Mouse (Mus musculus) embryo, embryonic 10 days (tissue): ENCODE measurements at regions not wholly inside any gene's neighbourhood (a gene's known extent, or its start where the extent isn't known, plus 50 kb on each side); places are given as distances from the start of the nearest gene placed in this dataset.
"Not testable (repeated sequence)": the region's sequence is repeated elsewhere in the genome, so short reads cannot be mapped to it uniquely, and the experiment has no call there.

ENCODE experiments used
- DNase-seq: peaks from one replicate; pipeline ENCODE4 v3.0.0-alpha.2; 2015; ENCODE audit warnings: low spot score

DNA sequence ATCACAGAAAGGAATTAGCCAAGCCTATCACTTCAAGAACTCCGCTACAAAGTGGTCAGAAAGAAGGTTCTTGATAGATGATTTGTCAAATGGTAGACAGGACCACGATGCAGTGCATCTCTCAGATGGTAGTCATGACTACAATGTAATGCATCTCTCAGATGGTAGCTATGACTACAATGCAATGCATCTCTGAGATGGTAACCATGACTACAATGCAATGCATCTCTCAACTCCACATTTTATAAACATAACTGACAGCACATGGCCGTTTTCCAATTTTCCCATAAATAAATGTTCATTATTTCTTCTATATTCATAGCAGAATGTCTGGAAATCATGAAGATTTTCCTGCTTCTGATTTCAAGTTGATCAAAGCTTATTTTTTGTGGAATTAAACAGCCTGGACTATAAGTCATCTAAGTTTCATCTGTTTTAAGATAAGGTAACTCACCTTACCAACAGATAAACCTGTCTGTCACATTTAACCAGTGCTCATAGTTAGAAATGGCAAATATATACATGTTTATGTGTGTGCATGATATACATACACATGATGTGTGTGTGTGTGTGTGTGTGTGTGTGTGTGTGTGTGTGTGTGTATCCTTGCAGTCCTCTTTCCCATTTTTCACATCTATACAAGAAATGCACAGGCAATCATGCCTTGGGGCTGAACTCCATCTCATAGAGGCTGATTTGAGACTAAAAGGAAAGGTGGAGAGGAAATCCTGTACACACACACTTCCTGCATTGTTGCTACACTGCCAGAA, 122.4 kb downstream of the Phf3 start:
- DNase-seq = no peak

DNA sequence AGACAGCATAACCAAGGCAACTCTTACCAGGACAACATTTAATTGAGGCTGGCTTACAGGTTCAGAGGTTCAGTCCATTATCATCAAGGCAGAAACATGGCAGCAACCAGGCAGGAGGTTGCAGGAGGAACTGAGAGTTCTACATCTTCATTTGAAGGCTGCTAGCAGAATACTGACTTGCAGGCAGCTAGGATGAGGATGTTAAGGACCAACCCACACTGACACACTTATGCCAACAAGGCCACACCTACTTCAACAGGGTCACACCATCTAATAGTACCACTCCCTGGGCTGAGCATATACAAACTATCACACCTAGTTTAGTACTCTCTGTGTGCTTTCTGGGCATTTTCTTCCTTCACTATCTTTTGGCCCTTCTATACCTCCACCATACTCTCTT, 131.8 kb downstream of the Phf3 start:
- no peak for DNase-seq

DNA sequence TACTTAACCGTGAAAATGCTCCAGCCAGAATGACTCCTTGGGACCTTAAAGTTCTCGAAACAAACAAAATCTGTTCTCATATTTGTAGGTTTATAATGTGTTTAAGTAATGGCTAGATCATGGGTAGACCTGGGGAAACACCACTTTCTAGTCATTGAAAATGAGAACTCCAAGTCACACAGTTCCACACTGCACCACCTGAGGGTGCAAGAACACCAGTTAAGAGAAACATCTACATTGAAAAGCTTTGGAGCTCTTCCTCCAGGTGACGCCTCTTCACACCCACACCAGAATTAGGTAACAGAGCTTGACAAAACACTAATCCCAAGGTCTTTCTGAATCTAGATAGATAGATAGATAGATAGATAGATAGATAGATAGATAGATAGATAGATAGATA, 132.9 kb downstream of the Phf3 start:
- no peak for DNase-seq

DNA sequence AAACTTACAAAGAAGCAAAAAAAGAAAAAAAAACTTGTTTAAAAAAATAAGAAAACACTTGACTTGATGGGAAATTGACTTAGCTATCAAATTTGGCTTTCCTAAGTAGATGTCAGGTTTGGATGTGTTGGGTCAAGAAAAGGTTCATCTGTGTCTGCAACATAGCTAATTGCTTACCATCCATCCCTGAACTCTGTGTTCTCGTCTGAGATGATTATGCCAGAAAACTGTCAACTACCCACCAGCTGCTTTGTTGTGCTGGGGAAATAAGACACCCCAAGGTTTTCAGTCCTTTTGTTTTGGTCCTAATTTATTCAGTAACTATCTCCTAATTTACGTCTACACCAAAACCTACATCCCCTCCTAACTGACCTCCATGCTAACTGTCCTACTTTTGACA, 152.2 kb downstream of the Phf3 start:
- no peak for DNase-seq

DNA sequence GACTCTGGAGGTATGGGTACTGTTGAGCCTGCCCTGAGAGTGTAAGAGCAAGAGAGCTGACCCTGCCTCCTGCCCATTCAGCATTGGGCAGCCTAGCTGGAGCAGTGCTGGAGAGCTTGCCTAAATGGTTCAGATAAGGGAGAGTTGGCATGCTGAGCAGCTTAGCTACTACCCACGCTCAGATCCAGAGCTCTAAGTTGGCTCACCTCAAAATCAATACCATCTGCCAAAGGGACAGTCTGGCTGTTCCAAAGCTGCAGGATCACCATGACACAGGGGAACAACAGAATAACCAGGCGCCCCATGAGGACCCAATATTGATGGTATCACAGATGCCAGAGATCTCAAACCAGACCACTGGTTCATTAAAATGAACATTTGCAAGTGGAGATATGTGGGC, 152.9 kb downstream of the Phf3 start:
- no peak for DNase-seq

DNA sequence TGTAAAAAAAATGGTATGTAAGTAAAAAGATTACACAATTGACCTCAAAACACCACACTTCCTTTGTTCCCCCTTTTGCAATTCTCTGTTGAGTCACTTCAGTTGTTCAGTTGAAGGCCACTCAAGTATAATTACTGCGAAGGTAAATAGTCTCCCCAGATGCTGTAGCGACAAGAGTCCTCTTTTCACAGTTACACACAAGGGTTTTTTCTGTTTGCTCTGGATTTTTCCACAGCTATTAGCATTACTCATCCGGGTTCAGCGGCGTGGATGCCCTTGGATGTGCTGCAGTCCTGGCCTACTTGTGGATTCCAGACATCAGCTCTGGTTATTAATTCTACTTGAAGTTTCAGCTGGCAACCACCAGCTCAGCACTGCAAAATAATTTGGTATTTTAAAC, 155.1 kb downstream of the Phf3 start:
- no peak for DNase-seq

DNA sequence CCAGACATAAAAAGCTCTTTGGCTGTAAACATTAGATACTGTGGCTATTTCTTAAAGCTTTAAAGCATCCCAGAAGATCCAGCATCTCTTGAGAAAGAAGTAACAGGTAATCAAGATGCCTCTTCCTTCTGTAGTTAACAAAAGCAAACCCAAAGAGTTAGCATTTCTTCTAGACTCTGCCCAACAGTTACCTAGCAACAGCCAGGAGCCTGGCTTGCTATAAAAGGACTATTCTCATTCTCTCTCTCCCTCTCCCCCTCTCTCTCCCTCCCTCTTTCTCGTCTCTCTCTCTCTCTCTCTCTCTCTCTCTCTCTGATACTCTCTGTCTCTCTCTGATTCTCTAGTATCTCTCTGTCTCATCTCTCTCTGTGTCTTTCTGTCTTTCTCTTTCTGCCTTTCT, 157.4 kb downstream of the Phf3 start:
- no peak for DNase-seq

DNA sequence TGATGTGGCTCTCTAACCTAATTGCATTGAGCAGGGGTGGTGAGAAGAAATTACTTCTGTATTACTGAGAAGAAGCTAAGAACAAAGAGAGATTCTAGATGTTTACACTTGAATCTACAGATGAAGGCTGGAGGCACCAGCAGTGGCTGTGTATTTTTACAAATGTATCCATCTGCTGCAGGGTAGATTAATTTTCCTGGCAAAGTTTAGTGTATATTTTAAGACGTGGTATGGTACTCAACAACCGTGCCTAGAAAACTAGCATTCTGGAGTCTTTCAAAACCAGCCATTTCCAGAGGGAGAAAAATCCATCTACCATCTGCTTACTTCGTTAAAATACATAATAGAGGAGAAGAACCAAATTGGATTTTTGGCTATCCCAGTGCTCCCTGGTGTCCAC, 172.6 kb downstream of the Phf3 start:
- DNase-seq = no peak

DNA sequence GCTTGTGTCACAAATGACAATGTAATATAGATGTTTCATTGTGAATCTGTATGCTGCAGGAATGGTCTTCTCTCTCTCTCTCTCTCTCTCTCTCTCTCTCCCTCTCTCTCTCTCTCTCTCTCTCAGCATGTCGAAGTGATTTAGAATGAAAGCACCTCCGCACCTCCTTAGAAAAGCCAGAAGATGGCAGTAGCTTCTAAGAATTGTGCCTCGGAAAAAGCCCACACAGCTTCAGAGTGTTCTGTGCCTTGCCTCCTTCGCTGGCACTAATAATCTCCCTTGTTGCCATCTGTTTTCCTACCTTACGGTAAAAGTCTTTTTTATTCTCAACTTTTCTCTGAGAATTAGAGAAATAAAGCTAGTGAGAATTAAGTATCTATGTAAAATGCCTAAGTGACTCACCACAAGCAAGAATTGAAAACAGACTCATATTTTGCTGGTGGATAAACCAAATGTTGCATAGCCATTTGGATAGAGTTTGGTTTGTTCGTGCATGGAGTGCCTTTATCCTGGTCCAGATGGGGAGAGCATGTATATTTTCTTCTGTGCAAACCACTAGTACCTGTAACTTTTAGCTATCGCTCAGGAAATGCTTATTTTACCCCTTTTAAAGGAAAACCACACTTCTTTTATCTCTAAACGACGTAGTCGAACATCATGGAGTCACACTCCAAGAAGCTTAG, 173.2 kb downstream of the Phf3 start:
- peak; percentile 49 for DNase-seq

DNA sequence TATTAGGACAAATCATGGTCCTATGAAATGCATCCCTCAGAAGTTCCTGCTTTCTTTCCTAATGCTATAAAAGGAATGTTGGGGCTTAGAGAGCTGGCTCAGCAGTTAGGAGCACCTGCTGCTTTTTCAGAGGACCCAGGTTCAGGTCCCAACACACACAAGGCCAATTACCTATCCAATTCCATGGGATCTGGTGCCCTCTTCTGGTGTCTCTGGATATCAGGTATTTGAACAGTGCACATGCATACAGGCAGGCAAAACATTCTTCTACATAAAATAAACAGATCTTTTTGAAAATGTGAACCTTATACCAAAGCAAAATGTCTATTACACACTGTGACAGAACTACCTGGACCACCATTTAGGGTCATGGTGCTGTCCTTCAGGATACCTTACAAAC, 177.4 kb downstream of the Phf3 start:
- no peak for DNase-seq

DNA sequence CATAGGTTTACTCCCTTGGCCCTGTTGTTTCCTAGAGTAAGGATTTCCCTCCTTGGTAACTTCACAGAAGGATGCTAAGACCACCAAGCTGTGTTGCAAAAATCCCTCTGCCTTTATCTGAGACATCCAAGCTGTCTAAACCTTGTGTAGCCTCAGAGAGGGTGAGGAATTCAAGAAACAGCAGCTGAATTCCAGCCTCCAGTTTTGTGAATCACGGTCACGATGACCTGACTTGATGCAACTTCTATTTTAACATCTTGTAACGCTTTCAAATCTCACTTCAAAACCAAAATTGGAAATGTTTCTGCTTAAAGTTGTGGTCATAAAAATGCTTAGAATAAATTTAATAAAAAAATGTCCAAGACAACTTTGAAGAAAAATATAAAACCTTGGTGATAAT, 188.4 kb downstream of the Phf3 start:
- no peak for DNase-seq

DNA sequence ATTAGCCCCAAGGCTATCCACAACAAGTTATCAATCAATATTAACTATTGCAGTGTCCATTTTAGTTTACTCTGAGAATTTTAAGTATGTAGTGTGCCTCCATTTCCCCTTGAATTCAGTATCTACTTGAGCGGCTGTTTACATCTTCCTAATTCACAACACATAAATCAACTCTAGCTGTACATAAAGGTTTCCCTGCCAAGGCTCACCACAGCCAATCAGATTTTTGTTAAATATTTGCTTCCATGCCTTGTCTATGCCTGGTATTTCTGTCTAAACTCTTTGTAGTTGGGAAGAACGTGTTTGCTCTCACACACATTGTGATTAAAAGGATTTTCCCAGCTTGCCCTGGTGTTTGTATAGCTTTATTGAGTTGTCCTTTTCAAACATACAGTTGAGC, 189.8 kb downstream of the Phf3 start:
- DNase-seq = no peak

DNA sequence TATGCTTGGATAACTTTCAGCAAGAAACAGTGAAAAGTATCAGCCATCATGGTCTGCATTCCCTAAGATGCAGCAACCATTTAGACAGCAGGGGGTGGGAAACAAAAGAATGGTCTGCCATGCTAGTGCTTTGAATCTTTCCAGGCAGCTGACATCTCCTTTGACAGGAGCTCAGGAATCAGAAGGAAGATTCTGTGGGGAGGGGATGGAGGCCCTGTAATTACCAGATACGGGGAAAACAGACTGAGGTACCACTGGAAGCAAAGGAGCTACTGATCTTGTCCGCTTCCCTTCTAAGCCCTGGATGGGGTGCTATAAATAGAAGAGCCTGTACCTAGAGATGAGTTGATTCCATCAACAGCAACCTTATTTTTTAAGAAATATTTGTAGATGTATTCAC, 233.9 kb downstream of the Phf3 start:
- DNase-seq = peak; percentile 46

DNA sequence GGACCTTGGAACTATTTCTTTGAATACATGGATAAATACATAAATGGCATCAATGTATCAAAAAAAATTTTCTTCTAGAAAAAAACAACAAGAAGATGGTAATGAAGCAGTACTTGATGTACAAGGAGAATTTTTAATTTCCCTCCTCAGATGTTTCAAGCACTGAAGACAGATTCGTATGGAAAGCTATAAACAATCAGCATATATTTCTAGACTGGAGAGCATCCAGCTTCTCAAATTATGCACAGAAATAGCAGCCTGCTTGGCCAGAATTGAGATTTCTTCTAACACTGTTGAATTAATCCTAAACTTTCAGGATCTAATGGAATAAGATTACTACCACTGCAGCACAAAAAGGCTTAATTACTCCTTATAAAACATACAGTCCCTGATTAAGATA, 241.0 kb downstream of the Phf3 start:
- DNase-seq = no peak

DNA sequence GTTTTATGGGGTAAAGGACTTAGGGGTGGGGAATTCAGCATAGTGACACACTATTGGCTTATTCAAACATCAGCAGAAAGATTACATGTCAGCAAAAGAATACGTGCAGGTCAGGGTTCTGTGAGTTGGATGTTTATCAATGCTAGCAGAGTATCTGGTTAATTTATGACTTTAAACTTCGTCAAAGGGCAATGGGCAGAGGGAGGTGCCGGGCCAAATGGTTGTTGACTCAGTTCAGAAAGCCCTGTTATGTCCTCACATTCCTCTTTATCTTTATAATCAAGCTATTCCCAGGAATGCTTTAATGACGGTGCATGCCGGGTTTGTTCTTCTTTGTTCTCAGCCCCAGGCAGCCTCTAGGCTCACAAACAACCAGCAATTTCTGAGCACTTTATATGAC, 245.9 kb downstream of the Phf3 start:
- not testable (repeated sequence) for DNase-seq

DNA sequence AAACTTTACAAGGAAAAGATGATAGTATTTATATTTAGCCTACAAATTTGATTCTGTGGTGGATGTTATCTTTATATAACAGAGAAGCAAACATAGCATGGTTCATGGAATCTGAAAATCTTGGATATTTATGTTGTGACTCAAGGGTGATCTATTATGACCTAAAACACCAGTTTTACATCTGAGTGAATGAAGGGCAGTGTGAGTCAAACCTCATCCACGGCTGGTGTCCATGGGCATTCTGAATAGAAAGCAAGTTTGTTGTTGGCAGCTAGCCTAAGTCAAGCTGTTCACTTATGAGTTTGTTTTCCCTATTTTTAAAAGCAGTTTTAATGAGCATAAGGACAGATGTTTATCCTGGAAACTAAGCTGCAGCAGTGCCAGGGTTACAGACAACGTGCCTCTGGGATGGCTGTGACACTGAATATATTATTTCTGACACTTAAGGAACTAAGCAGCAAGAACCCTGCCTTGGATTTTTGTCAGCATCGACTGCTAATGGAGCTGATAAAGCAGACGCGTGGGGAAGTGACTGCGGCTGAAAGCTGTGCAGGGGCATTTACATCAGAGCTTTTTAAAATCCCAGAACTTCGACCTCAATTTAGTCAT, 278.5 kb downstream of the Phf3 start:
- no peak for DNase-seq

DNA sequence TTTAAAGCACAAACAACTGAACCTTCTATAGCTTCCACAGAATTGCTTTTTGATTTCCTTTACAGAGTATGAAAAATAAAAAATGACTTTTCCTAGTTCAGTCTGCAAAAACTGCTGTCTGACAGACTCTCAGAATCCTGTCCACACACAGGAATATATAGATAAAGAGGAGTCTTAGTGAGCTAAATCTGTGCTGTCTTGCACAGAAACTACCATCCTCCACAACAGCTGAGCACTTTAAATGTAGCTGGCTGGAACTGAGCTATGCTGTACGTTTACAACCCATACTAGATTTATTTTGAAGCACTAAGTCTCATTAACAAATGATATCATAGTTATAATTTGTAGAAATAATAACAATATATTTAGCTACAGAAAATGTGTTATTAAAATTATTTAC, 279.7 kb downstream of the Phf3 start:
- DNase-seq = no peak

DNA sequence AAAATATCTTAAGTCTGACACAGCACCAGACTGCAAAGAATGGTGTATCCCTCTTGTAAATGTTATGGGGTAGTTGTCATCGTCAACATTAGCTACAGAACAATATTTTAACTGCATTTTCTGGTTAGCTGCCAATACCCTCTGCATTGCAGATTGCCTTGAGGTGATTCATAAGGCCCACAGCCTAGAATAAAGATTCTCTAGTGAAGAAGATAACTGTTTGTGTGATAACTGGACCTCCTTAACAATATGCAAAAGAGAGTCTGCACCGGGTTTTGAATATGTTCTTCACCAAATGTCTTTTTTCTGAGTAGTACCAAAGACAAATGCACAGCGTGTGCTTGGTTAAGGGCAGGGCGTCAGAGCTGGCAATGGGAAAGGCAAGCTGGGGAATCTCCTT, 283.0 kb downstream of the Phf3 start:
- DNase-seq = no peak

DNA sequence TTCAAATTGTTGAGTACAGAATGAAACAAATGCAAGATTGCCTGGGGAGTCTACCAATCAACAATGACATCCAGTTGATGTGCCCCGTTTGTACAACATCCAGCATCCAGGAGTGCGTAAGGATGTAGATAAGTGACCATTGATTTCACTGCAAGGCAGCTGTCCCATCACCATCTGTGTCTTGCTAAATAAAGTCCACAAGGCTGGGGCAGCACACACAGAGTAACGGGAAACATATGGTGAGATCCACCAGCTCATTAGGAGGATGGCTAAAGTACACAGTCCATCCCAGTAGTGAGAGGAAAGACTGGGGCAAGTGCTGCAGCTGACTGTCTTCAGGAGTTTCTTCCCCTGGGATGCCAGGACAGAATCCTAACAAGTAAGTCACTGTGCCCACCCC, 284.8 kb downstream of the Phf3 start:
- DNase-seq = peak; percentile 56

DNA sequence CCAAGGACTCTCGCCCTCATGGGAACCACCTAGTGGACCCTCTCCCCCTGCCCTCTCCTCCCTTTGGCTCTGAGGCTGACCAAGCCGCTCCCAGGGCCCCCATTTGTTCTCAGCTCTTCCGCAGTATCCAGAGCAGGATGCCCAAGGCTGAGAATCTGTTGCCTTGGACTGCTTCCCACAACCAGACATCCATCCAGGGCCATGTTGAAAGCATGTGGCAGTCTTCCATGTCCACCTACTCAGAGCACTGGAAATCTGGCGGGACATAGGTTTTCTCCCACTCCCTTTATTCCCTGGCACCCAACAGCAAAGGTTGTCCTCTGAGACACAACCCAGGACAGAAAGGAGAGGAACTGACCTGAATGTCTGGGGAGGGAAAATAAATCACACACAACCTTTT, 285.4 kb downstream of the Phf3 start:
- DNase-seq = no peak

DNA sequence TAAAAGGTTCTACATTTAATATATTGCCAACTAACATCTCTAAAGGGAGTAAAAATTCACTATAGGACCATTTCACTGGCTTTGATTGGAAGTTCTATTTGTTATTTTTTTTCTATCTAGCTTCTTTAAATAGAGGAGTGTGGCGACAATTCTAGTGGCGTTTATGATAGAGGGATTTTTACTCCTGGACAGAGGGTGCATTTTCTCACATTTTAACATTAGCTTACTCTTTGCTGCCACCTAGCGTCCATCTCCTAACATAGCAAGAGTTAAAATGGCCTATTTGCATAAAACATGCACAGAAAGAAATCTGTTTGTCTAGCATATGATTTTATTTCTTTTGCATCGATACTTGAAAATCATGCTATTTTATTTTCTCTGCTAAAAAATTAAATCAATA, 288.9 kb downstream of the Phf3 start:
- peak; percentile 84 for DNase-seq

DNA sequence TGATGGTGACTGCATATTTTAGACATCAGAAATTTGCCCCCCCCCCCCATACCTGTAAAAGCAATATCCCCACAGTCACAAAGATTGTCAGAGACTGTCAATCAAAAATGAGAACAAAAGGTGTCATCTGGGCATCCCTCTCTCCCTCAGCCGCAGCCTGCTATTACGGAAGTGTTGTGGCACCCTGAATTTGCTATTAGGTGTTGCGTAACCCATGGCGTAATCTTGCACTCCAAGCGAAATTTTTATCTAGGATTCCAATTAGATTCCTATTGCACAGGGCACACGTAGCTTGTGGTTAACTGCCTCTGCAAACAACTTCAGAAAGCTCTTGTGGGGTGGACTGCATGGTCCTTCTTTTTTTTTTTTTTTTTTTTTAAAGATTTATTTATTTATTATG, 289.9 kb downstream of the Phf3 start:
- DNase-seq = no peak

DNA sequence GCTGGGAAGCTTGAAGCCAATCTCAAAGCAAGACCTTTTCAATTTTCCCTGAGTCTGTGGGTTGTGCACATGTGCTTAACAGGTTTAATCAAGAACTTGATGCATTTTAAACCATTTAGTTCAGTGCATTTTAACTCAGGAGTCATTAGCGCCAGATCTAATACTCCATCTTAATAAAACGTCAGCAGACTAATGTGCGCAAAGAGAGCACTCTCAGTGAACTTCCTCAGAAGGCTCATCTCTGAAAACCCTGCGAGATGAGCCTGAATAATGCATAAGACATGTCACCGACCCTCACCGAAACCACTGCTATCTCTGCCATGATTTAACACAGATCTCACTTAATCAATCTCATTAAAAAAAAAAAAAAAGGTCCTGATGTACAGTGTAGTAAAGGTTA, 309.0 kb downstream of the Phf3 start:
- no peak for DNase-seq

DNA sequence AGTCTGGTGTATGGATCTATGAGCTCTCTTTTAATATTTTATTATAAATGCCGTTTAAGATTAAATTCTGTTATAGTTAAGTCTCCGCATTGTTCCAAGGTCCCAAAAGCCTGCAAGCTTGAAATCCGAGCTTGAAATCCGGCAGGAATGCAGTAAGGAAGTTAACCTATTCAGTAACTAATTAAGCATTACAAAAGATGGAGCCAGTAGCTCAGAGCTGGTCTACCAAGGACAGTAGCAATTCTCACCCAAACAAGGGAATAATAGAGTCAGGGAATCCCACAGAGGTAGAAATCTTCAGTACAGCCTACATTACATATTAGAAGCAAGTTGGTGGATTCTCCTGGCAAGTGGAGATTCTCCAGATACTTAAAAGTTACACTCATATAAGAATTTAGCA, 325.0 kb downstream of the Phf3 start:
- DNase-seq = not testable (repeated sequence)
